Mouse (Mus musculus) limb, embryonic 14.5 days (tissue): ENCODE data around the gene P4ha2. TPM values are rescaled to one million over a fixed set of nuclear protein-coding genes. Genes with fewer than 3 reads are reported as not detected.

Source experiments
- ATAC-seq: fragments of 200-750 bp; cut with Nextera tagmentation; 2 replicates; pipeline ENCODE4 v1.8.0; 2017; ENCODE audit warnings: low read depth, moderate number of reproducible peaks, moderate TSS enrichment; ENCODE audit not compliant: low FRiP score
- DNase-seq: peaks from one replicate; pipeline ENCODE4 v3.0.0-alpha.2; 2015; ENCODE audit warnings: low spot score
- H3K27ac ChIP-seq: fragments of 300-500 bp; sonication (generic); replicated peaks from 2 replicates; pipeline ENCODE4 v1.5.1; 2014; ENCODE audit warnings: low read depth, mild to moderate bottlenecking, low read length, moderate library complexity, mixed read lengths
- H3K27me3 ChIP-seq: fragments of 300-500 bp; sonication (generic); 2 replicates; pipeline ENCODE4 v1.6.1; 2014; ENCODE audit warnings: low read length, mixed read lengths; ENCODE audit not compliant: control insufficient read depth, insufficient read depth
- H3K36me3 ChIP-seq: fragments of 300-500 bp; sonication (generic); 2 replicates; pipeline ENCODE4 v1.6.1; 2014; ENCODE audit warnings: mild to moderate bottlenecking, low read length, moderate library complexity, mixed read lengths; ENCODE audit not compliant: control insufficient read depth, insufficient read depth
- H3K4me1 ChIP-seq: fragments of 300-500 bp; sonication (generic); 2 replicates; pipeline ENCODE4 v1.6.1; 2014; ENCODE audit warnings: antibody characterized with exemption, low read length, mixed read lengths; ENCODE audit not compliant: control insufficient read depth, insufficient read depth
- H3K4me2 ChIP-seq: fragments of 300-500 bp; sonication (generic); replicated peaks from 2 replicates; pipeline ENCODE4 v1.6.1; 2014; ENCODE audit warnings: low read depth, mild to moderate bottlenecking, low read length, moderate library complexity; ENCODE audit not compliant: severe bottlenecking
- H3K4me3 ChIP-seq: fragments of 300-500 bp; sonication (generic); replicated peaks from 2 replicates; pipeline ENCODE4 v1.5.1; 2014; ENCODE audit warnings: low read length
- H3K9ac ChIP-seq: fragments of 300-500 bp; sonication (generic); 2 replicates; pipeline ENCODE4 v1.6.1; 2014; ENCODE audit warnings: mild to moderate bottlenecking, low read depth, low read length, moderate library complexity; ENCODE audit not compliant: severe bottlenecking
- H3K9me3 ChIP-seq: fragments of 300-500 bp; sonication (generic); 2 replicates; pipeline ENCODE4 v1.6.1; 2016; ENCODE audit warnings: low read length; ENCODE audit not compliant: control insufficient read depth
- POLR2A ChIP-seq: fragments of 200-500 bp; IDR thresholded peaks from 2 replicates; pipeline ENCODE4 v1.8.0; 2012; ENCODE audit warnings: inconsistent platforms, mild to moderate bottlenecking, moderate library complexity, borderline replicate concordance; ENCODE audit not compliant: insufficient read depth, insufficient read length; ENCODE audit errors: extremely low read depth
- WGBS: fragments of 180-500 bp; shearing (Covaris S2); extraction: QIAGEN DNeasy Blood & Tissue Kit; methylation state at CpG from one replicate; pipeline ENCODE4 v1.1.7; 2014; 5-methylcytosine and 5-hydroxymethylcytosine counted together
- polyA plus RNA-seq, 2 experiments: library from polyadenylated mRNA; depleted of rRNA in 1 of 2; stranded (reverse) in 1 of 2; unstranded in 1 of 2; fragments of >200 nt; fragmentation: Nextera tagmentation in 1 of 2; extraction: Ambion mirVana in 1 of 2; gene quantifications; 2 replicates each; pipeline versions ENCODE4 v1.2.1 to v1.2.3; 2012 to 2014

P4ha2 gene
- polyA plus RNA-seq, 2 experiments: 94.1 to 106 TPM

DNA sequence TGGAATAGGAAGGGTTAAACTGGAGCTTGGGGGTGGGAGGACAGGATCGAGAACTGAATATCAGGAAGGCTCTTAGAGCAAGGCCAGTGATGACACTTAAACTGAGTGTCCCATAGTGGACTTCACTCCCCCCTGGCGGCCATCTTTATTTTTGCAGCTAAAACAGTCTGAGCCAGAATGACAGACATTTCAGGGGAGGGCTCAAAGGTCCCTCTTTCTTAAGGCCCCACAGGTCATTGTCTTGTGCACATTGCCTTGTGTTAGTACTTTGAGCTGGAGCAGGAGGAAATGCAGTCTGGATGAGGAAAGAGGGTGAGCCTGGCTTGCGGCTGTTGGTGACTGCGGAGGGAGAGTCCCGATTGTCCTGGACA is 11.0 kb upstream of the P4ha2 start:
- 54% methylated on average over 5 of the region's 5 CpGs for whole genome bisulfite sequencing
- peak; percentile 62; the same call in 1 of the 2 replicates for ATAC-seq
- peak; percentile 69 for DNase-seq
- Histone ChIP-seq H3K4me2 (no peak overlapping the region), H3K36me3 (no peaks in the 10 kb centered on the region), H3K4me3 (no peak overlapping the region), H3K9me3 (no peaks in the 10 kb centered on the region), H3K27ac (no peak overlapping the region), H3K4me1 (peaks cover 15% of the 10 kb centered on the region; the same call in 1 of the 2 replicates), H3K9ac (no peak overlapping the region), H3K27me3 (no peaks in the 10 kb centered on the region)
- no peak for TF ChIP-seq POLR2A

DNA sequence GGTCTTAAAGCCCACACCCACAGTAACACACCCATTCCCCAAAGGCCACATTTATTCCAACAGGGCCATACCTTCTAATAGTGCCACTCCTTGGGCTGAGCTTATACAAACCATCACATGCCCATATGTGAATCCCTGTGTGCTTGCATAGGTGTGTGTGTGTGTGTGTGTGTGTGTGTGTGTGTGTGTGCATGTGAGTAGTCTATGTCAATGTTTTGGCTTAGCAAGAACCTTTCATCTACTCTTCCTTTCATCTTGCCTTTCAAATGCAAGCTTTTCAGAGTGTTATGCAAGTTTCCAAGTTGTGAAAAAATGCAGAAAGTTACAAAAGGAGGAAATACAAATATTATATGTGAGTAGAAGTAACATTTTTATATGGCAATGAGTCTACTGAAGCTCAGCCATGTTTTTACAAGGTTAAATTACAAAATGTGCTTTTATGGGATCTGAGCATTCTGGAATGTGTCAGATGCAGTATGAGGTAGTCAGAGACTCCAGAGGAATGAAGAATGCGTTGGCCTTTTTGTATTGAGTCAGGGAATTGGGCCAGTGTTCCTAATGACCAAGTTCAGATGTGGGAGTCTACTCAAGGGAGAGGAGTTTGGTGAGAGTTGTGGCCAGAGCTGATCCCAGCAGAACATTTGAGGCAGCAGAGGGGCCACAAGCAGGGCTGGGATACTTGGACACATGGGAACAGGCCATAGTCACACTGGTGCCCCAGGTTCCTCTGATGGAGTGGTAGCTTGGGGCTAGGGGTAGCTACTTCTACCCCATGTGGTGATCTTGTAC is 9.6 kb upstream of the P4ha2 start:
- ATAC-seq (no peak), DNase-seq (no peak)
- Histone ChIP-seq H3K27me3 (no peaks in the 10 kb centered on the region), H3K9ac (no peak overlapping the region), H3K9me3 (no peaks in the 10 kb centered on the region), H3K4me1 (peaks cover 15% of the 10 kb centered on the region; the same call in 1 of the 2 replicates), H3K4me2 (no peak overlapping the region), H3K27ac (no peak overlapping the region), H3K4me3 (no peak overlapping the region), H3K36me3 (no peaks in the 10 kb centered on the region)
- WGBS: 50% methylated on average over 1 of the region's 1 CpGs
- TF ChIP-seq POLR2A: no peak

DNA sequence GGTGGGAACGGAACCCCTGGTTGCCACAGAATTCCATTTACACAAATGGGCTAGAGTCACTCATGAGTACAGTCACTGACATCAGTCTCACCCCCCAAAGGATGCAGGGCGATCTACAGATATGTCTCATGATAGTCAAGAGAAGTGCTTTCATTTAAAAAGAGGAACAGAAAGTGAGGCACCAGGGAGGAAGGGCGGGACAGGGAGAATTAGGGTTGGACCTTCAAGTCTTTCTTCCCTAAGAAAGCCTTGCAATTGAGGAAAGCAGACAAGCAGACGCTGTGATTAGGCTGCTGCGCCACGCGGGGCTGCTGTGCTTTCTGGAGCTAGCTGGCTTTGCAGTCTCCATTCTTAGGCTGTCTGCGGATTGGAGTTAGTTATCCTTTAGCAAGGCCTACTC is 8.2 kb upstream of the P4ha2 start:
- Histone ChIP-seq H3K4me2 (no peak overlapping the region), H3K4me1 (peaks cover 15% of the 10 kb centered on the region; the same call in 1 of the 2 replicates), H3K9me3 (no peaks in the 10 kb centered on the region), H3K36me3 (no peaks in the 10 kb centered on the region), H3K27ac (no peak overlapping the region), H3K9ac (no peak overlapping the region), H3K4me3 (no peak overlapping the region), H3K27me3 (no peaks in the 10 kb centered on the region)
- no peak for TF ChIP-seq POLR2A
- 56% methylated on average over 8 of the region's 8 CpGs for WGBS
- DNase-seq: no peak
- no peak for ATAC-seq

DNA sequence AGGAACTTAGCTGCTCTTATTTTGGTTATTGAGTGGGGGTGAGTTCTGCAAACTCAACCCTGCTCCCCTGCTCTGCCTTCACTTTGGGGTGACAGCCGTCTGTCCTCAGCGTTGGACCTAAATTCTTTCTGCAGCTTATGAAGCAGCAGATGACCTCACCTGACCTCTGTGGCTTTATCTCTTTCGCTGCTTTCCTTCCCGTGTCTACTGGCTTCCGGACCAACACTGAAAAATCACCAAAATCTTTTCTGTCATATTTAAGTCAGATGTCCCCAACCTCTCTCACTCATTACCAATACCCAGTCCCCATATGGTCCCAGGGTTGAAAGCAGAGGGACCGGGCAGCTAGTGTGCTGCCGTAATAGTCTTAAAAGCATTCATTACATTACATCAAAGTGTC is 7.7 kb upstream of the P4ha2 start:
- no peak overlapping the region for H3K4me2 ChIP-seq
- H3K36me3 ChIP-seq: no peaks in the 10 kb centered on the region
- ATAC-seq: no peak
- peaks cover 15% of the 10 kb centered on the region; the same call in 1 of the 2 replicates for H3K4me1 ChIP-seq
- WGBS: 49% methylated on average over 7 of the region's 7 CpGs
- no peak overlapping the region for H3K27ac ChIP-seq
- H3K9ac ChIP-seq: no peak overlapping the region
- no peak for TF ChIP-seq POLR2A
- no peaks in the 10 kb centered on the region for H3K9me3 ChIP-seq
- no peaks in the 10 kb centered on the region for H3K27me3 ChIP-seq
- H3K4me3 ChIP-seq: no peak overlapping the region
- no peak for DNase-seq

DNA sequence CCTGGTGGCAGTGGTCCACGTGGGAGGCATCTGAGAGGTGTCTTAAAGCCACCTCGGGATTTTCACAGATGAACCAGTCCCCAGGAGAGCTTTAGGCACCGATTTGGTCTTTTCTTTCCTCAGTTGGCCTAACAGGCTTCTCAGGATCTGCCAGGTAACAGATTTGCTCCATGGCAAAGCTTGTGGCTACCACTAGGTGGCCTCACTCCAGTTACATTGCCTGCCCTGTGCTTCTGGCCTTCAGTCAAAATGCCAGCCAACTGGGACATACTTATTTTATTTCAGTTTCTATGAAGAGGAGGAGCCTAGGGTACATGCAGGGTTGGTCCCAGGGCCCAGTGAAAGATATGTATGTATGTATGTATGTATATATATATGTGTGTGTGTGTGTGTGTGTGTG is 6.9 kb upstream of the P4ha2 start:
- no peak for TF ChIP-seq POLR2A
- Histone ChIP-seq H3K9ac (no peak overlapping the region), H3K4me2 (no peak overlapping the region), H3K27me3 (no peaks in the 10 kb centered on the region), H3K9me3 (no peaks in the 10 kb centered on the region), H3K4me3 (no peak overlapping the region), H3K36me3 (no peaks in the 10 kb centered on the region), H3K27ac (no peak overlapping the region), H3K4me1 (peaks cover 15% of the 10 kb centered on the region; the same call in 1 of the 2 replicates)
- DNase-seq (no peak), ATAC-seq (peak; percentile 30; the same call in 1 of the 2 replicates)
- 13% methylated on average over 3 of the region's 3 CpGs for WGBS
